Mouse (Mus musculus): ENCODE measurements at regions not wholly inside any gene's neighbourhood (a gene's known extent, or its start where the extent isn't known, plus 50 kb on each side); places are given as distances from the start of the nearest gene placed in this dataset.
A peak's percentile ranks its signal among the peaks of the same experiment; 100 is the strongest.

DNA sequence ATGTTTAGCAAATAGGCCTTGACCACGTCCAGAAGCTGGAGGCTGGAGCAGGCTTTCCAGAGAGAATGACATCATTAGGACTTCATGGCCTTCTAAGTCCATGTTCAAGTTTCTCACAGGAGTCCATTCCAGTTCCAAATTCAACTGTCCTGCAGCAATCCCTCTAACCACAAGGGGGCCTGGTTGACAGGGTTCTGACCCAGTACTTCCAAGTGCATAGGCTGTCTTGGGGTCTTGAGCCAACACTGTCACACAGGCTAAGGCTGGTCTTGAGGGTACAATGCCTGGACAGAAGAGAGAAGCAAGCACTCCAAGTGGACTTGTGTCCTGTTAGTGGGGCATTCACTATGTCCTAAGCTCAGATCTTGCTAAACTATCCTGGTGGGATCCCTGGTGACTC, 145.9 kb upstream of the Tmem45b start:
- peaks cover 4% of the 10 kb centered on the region; the same call in 1 of the 2 replicates for H3K4me1 ChIP-seq (ENCODE audit: control insufficient read depth, insufficient read depth, low read length)
- DNase-seq: peak; percentile 19
- H3K36me3 ChIP-seq (ENCODE audit: control insufficient read depth, insufficient read depth, low read length): no peaks in the 10 kb centered on the region
- no peaks in the 10 kb centered on the region for H3K27me3 ChIP-seq (replicated peaks; ENCODE audit: control insufficient read depth, insufficient read depth, low read length)
- no peak overlapping the region for H3K4me3 ChIP-seq (ENCODE audit: insufficient read depth, low read depth, low read length)
- H3K27ac ChIP-seq (ENCODE audit: insufficient read depth, low read depth, low read length): no peak overlapping the region
- 81% methylated on average over 1 of the region's 1 CpGs for WGBS
- TF ChIP-seq POLR2A (IDR thresholded peaks at IDR 0.05; ENCODE audit: low read depth, low read length): no peak
- TF ChIP-seq CTCF (conservative IDR thresholded peaks at IDR 0.05; ENCODE audit: insufficient read depth, insufficient read length, low read depth, low read length): peak; percentile 42

DNA sequence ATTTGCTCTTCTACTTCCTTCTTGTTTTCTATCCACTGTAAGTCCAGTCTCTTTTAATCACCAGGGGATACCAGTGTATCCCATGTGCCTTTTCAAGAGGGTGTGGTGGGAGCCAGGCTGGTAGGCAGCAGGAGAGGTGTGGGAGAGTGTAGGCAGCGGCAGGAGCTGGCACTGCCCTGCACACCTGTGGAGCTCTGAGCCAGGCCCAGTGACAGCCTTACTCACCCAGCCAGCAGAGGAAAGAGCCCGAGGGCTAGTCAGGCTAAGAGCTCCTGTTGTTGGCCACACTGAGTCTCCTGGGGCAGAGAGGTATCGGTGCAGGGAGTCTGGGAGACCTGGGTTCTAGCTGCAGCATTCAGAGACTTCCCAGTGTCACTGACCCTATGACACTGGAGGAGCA, 145.5 kb upstream of the Tmem45b start:
- Histone ChIP-seq H3K4me1 (ENCODE audit: control insufficient read depth, insufficient read depth, low read length) (peaks cover 4% of the 10 kb centered on the region; the same call in 1 of the 2 replicates), H3K36me3 (ENCODE audit: control insufficient read depth, insufficient read depth, low read length) (no peaks in the 10 kb centered on the region), H3K4me3 (ENCODE audit: insufficient read depth, low read depth, low read length) (no peak overlapping the region), H3K27me3 (replicated peaks; ENCODE audit: control insufficient read depth, insufficient read depth, low read length) (no peaks in the 10 kb centered on the region), H3K27ac (ENCODE audit: insufficient read depth, low read depth, low read length) (no peak overlapping the region)
- WGBS: 92% methylated on average over 3 of the region's 3 CpGs
- TF ChIP-seq CTCF (conservative IDR thresholded peaks at IDR 0.05; ENCODE audit: insufficient read depth, insufficient read length, low read depth, low read length) (no peak), POLR2A (IDR thresholded peaks at IDR 0.05; ENCODE audit: low read depth, low read length) (no peak)
- DNase-seq: no peak

DNA sequence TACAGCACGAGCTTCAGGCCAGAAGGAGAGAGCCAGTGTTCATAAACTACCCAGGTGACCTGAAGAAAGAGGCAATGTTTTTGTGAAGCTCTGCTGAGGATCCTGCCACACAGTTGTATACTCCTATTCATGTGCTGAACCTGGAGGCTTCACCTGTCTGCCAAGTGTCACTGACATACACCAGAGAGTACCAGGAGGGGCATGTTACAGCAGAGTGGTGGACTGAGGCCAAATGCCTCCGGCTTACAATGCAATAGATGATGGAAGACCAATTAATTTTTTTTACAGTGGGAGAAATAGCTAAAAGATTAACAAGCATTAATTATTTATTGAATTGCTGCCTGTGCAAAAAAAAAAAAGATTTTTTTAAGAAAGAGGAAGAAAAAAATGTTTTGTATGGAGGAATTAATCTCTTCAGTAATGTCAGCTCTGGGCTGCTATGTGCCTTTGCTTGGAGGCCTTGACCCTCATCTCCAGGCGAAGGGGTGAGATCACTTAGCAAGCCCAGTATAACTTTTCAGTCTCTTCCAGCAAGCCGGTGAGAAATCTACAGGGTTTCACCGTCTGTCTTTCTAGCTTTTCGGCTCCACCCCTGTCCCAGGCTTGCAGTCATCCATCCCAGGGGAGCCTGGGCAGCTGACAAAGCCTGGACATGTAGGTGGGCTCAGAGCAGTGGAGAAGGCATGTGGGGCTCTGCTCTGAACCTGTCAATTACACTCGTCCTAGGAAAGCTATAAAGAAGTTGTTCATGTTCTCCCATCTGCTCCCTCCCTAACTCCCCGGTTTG, 144.0 kb upstream of the Tmem45b start:
- peaks cover 4% of the 10 kb centered on the region; the same call in 1 of the 2 replicates for H3K4me1 ChIP-seq (ENCODE audit: control insufficient read depth, insufficient read depth, low read length)
- TF ChIP-seq CTCF (conservative IDR thresholded peaks at IDR 0.05; ENCODE audit: insufficient read depth, insufficient read length, low read depth, low read length) (no peak), POLR2A (IDR thresholded peaks at IDR 0.05; ENCODE audit: low read depth, low read length) (no peak)
- H3K4me3 ChIP-seq (ENCODE audit: insufficient read depth, low read depth, low read length): no peak overlapping the region
- no peaks in the 10 kb centered on the region for H3K36me3 ChIP-seq (ENCODE audit: control insufficient read depth, insufficient read depth, low read length)
- 63% methylated on average over 8 of the region's 8 CpGs for WGBS
- peak; percentile 26 for DNase-seq
- no peak overlapping the region for H3K27ac ChIP-seq (ENCODE audit: insufficient read depth, low read depth, low read length)
- H3K27me3 ChIP-seq (replicated peaks; ENCODE audit: control insufficient read depth, insufficient read depth, low read length): no peaks in the 10 kb centered on the region

DNA sequence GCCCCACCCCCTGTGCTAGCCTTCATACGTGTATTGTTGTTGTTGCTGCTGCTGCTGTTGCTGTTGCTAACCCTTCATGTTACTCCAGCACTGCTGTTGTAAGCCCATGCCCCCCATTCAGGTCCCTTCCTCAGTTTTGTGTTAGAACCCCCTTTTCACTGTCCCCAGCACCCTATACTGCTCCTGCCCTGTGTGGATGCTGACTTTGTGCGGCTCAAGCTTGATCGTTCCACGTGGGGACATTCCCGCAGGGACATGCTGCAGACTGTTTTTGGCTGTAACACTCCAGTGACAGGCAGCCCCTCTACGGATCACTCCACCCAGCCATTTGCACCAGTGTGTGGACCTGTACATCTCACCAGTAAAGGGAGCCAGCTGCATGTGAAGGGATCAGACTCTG, 142.7 kb upstream of the Tmem45b start:
- Histone ChIP-seq H3K36me3 (ENCODE audit: control insufficient read depth, insufficient read depth, low read length) (no peaks in the 10 kb centered on the region), H3K27ac (ENCODE audit: insufficient read depth, low read depth, low read length) (no peak overlapping the region), H3K4me3 (ENCODE audit: insufficient read depth, low read depth, low read length) (no peak overlapping the region), H3K27me3 (replicated peaks; ENCODE audit: control insufficient read depth, insufficient read depth, low read length) (no peaks in the 10 kb centered on the region), H3K4me1 (ENCODE audit: control insufficient read depth, insufficient read depth, low read length) (peaks cover 4% of the 10 kb centered on the region; the same call in 1 of the 2 replicates)
- no peak for DNase-seq
- WGBS: 90% methylated on average over 6 of the region's 6 CpGs
- TF ChIP-seq CTCF (conservative IDR thresholded peaks at IDR 0.05; ENCODE audit: insufficient read depth, insufficient read length, low read depth, low read length) (no peak), POLR2A (IDR thresholded peaks at IDR 0.05; ENCODE audit: low read depth, low read length) (no peak)

DNA sequence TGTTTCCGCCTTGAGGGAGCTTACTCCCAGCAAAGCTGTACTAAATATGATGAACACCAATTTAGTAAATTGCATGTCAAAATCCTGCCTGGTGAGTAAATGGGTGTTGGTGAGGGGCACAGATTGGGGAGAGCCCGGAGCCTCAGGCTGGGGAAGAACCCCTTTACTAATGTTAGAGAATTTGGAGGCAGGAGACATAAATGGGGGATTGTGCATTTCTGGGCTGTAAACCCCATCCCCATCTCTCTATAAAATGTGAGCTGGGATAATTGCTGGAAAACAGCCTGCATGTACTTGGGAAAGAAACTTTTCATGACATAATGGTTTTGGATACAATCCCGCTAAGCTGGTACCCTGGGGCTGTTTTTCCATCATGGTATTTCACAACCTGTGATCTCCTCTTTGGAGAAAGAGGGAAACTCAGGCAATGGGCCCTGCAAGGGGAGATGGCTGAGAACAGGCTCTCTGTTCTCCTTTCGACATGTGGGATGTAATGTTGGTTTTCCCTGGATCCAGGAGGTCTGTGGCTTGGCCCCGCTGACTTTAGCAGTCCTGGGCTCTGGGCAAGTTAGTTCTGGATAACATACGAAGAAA, 140.3 kb upstream of the Tmem45b start:
- Histone ChIP-seq H3K4me1 (ENCODE audit: control insufficient read depth, insufficient read depth, low read length) (no peaks in the 10 kb centered on the region), H3K4me3 (ENCODE audit: insufficient read depth, low read depth, low read length) (no peak overlapping the region), H3K27me3 (replicated peaks; ENCODE audit: control insufficient read depth, insufficient read depth, low read length) (no peaks in the 10 kb centered on the region), H3K36me3 (ENCODE audit: control insufficient read depth, insufficient read depth, low read length) (no peaks in the 10 kb centered on the region), H3K27ac (ENCODE audit: insufficient read depth, low read depth, low read length) (no peak overlapping the region)
- 82% methylated on average over 6 of the region's 6 CpGs for WGBS
- TF ChIP-seq POLR2A (IDR thresholded peaks at IDR 0.05; ENCODE audit: low read depth, low read length) (no peak), CTCF (conservative IDR thresholded peaks at IDR 0.05; ENCODE audit: insufficient read depth, insufficient read length, low read depth, low read length) (no peak)
- no peak for DNase-seq

DNA sequence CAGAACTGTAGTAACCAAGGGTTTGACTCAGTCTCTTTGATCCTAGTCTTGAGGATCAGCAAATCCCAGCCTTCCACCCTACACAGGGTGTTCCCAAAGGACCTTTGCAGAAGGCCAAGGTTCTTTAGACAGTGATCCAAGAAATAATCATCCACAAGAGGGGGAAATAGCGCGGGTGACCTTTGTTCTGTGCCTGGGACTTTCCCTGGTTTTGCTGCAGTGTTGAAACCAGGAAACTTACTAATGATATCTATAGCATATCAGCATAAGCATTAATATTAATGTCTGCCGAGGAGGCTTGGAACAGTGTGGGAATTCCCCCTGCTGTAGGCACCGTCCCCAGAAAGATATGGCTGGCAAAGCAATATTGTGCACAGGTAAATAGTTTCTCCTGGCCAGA, 138.4 kb upstream of the Tmem45b start:
- peak; percentile 24 for DNase-seq
- WGBS: 80% methylated on average over 4 of the region's 4 CpGs
- no peaks in the 10 kb centered on the region for H3K36me3 ChIP-seq (ENCODE audit: control insufficient read depth, insufficient read depth, low read length)
- H3K4me1 ChIP-seq (ENCODE audit: control insufficient read depth, insufficient read depth, low read length): no peaks in the 10 kb centered on the region
- H3K27ac ChIP-seq (ENCODE audit: insufficient read depth, low read depth, low read length): no peak overlapping the region
- H3K4me3 ChIP-seq (ENCODE audit: insufficient read depth, low read depth, low read length): no peak overlapping the region
- H3K27me3 ChIP-seq (replicated peaks; ENCODE audit: control insufficient read depth, insufficient read depth, low read length): no peaks in the 10 kb centered on the region
- TF ChIP-seq CTCF (conservative IDR thresholded peaks at IDR 0.05; ENCODE audit: insufficient read depth, insufficient read length, low read depth, low read length): no peak
- no peak for TF ChIP-seq POLR2A (IDR thresholded peaks at IDR 0.05; ENCODE audit: low read depth, low read length)

DNA sequence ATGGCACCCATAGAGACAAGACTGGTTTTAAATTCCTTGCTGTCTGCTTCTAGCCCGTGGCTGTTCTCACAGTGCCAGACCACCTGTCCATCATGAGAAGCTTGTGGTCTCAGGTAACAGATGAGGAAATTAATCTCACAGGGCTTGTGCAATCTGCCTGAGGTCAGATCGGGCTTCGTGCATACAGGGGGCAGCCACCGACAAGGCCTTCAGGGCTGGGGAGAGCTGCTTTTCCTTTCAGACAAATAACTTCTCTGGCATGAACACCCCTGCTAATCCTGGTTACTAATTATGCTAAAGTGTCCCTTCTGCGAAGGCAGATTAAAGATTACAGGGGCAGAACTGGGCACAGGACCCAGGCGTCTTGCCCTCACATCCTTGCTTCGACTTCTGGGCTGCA, 130.8 kb upstream of the Tmem45b start:
- H3K4me1 ChIP-seq (ENCODE audit: control insufficient read depth, insufficient read depth, low read length): no peaks in the 10 kb centered on the region
- H3K4me3 ChIP-seq (ENCODE audit: insufficient read depth, low read depth, low read length): no peak overlapping the region
- H3K27ac ChIP-seq (ENCODE audit: insufficient read depth, low read depth, low read length): no peak overlapping the region
- H3K27me3 ChIP-seq (replicated peaks; ENCODE audit: control insufficient read depth, insufficient read depth, low read length): no peaks in the 10 kb centered on the region
- WGBS: 46% methylated on average over 7 of the region's 7 CpGs
- no peaks in the 10 kb centered on the region for H3K36me3 ChIP-seq (ENCODE audit: control insufficient read depth, insufficient read depth, low read length)
- TF ChIP-seq CTCF (conservative IDR thresholded peaks at IDR 0.05; ENCODE audit: insufficient read depth, insufficient read length, low read depth, low read length): no peak
- no peak for TF ChIP-seq POLR2A (IDR thresholded peaks at IDR 0.05; ENCODE audit: low read depth, low read length)
- peak; percentile 56 for DNase-seq
